Mouse (Mus musculus) stomach, embryonic 15.5 days (tissue): ENCODE results near the gene Cdh1. TPM values are rescaled to one million over a fixed set of nuclear protein-coding genes. Genes with fewer than 3 reads are reported as not detected.
"Not testable (repeated sequence)": the region's sequence is repeated elsewhere in the genome, so short reads cannot be mapped to it uniquely, and the experiment has no call there.

ENCODE experiments used
- ATAC-seq: fragments of 200-750 bp; cut with Nextera tagmentation; 2 replicates; pipeline ENCODE4 v1.8.0; 2017; ENCODE audit warnings: low read depth, moderate number of reproducible peaks, moderate TSS enrichment; ENCODE audit not compliant: insufficient read depth, low FRiP score
- H3K27ac ChIP-seq: fragments of 300-500 bp; sonication (generic); 2 replicates; pipeline ENCODE4 v1.5.1; 2015; ENCODE audit warnings: mild to moderate bottlenecking, inconsistent platforms
- H3K27me3 ChIP-seq: fragments of 300-500 bp; sonication (generic); replicated peaks from 2 replicates; pipeline ENCODE4 v1.6.1; 2015; ENCODE audit warnings: inconsistent platforms
- H3K36me3 ChIP-seq: fragments of 300-500 bp; sonication (generic); 2 replicates; pipeline ENCODE4 v1.6.1; 2015; ENCODE audit warnings: inconsistent platforms
- H3K4me1 ChIP-seq: fragments of 300-500 bp; sonication (generic); 2 replicates; pipeline ENCODE4 v1.6.1; 2015; ENCODE audit warnings: inconsistent platforms
- H3K4me2 ChIP-seq: fragments of 300-500 bp; sonication (generic); 2 replicates; pipeline ENCODE4 v1.6.1; 2015; ENCODE audit warnings: mild to moderate bottlenecking, inconsistent platforms
- H3K4me3 ChIP-seq: fragments of 300-500 bp; sonication (generic); replicated peaks from 2 replicates; pipeline ENCODE4 v1.5.1; 2015; ENCODE audit warnings: inconsistent platforms
- H3K9ac ChIP-seq: fragments of 300-500 bp; sonication (generic); 2 replicates; pipeline ENCODE4 v1.6.1; 2015; ENCODE audit warnings: inconsistent platforms
- H3K9me3 ChIP-seq: fragments of 300-500 bp; sonication (generic); 2 replicates; pipeline ENCODE4 v1.6.1; 2016; ENCODE audit warnings: inconsistent platforms
- WGBS: fragments of 180-500 bp; shearing (Covaris S2); methylation state at CpG from one replicate; pipeline ENCODE4 v1.1.7; 2015; 5-methylcytosine and 5-hydroxymethylcytosine counted together
- polyA plus RNA-seq: library from polyadenylated mRNA; unstranded; fragments of >200 nt; fragmentation: Nextera tagmentation; extraction: Ambion mirVana; gene quantifications from 2 replicates; pipeline ENCODE4 v1.2.1, GENCODE M21; 2015

The Cdh1 gene
- 163 and 189 TPM in 2 replicates for polyA plus RNA-seq

DNA sequence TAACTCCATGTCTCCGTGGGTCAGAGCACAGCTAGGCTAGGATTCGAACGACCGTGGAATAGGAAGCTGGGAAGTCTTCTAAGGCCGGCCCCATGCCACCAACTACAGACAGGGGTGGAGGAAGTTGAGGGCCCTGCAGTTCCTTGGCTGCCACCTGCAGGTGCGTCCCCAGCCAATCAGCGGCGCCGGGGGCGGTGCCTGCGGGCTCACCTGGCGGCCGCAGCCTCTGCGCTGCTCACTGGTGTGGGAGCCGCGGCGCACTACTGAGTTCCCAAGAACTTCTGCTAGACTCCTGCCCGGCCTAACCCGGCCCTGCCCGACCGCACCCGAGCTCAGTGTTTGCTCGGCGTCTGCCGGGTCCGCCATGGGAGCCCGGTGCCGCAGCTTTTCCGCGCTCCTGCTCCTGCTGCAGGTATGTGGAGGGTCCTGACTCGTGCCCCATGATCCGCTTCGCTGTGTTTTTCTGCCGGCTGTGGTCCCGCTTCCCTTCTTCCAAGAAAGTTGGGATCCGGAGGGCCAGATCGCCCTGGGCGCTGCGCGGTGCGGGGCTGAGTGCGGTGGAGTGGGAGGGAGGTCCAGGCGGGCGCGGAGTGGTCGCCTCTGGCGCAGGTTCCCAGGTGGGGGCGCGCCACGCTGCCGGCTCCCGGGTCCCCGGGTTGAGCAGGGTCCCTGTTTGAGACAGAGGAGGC, at the start of gene Cdh1:
Gene Cdh1 (plus strand): TSS at position 221 of the 689 bp plus-strand sequence.
- Histone ChIP-seq H3K4me2 (peak within 1 kb of the TSS; percentile 54), H3K9me3 (no peaks in the 10 kb centered on the region), H3K27ac (peak within 1 kb of the TSS; percentile 85), H3K4me3 (peak within 1 kb of the TSS; percentile 56), H3K36me3 (no peaks in the 10 kb centered on the region), H3K4me1 (no peaks in the 10 kb centered on the region), H3K9ac (peak within 1 kb of the TSS; percentile 59), H3K27me3 (peaks cover 29% of the 10 kb centered on the region)
- peak; percentile 90 for ATAC-seq
- under 1% methylated on average over 53 of the region's 53 CpGs for WGBS

DNA sequence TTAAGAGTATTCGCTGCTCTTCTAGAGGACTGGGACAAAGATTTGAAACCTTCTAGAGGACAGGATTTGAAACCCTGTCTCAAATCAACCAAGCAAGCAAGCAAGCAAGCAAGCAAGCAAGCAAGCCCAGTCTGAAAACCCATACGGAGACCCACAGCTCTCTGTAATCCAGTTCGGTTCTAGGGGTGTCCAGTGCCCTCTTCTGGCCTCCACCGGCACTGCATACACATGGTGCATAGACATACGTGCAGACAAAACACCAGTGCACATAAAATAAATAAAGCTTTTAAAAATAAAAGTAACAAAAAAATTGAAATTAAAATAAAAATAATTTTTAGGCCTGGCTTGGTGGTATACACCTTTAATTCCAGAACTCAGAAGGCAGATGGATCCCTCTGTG, 49.1 kb upstream of the Cdh1 start:
- Histone ChIP-seq H3K9ac (no peak overlapping the region), H3K4me2 (no peak overlapping the region), H3K36me3 (peaks cover 14% of the 10 kb centered on the region; the same call in 1 of the 2 replicates), H3K9me3 (no peaks in the 10 kb centered on the region), H3K4me3 (no peak overlapping the region), H3K27me3 (no peaks in the 10 kb centered on the region), H3K27ac (no peak overlapping the region), H3K4me1 (peaks cover 2% of the 10 kb centered on the region; the same call in 1 of the 2 replicates)
- ATAC-seq = no peak
- WGBS = 95% methylated on average over 5 of the region's 5 CpGs

DNA sequence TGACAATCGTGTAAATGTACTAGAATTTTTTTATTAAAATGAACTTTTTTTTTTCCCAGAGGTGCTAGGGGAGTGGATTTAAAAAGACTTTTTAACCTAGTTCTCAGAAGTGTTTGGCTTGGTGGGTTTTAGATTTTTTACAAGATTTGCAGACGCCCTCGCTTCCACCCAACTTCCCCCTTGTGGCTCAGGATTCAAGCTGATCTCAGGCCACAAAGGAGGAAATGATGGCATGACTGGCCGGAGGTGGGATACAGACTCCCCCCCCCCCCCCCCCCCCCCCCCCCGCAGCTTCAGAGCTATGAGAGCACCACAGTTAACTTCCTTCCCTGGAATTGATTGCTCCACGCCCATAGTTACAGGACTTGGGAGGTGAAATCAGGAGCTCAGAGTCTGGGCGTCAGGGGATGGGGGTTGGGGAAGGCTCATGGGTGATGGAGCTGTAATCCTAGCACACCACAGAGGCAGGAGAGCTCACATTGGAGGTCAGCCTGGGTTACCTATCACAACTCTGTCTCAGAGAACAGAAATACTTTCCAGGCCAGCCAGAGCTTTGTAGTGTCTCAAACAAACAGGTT, 47.0 kb upstream of the Cdh1 start:
- Histone ChIP-seq H3K27me3 (no peaks in the 10 kb centered on the region), H3K9me3 (no peaks in the 10 kb centered on the region), H3K9ac (no peak overlapping the region), H3K4me1 (peaks cover 2% of the 10 kb centered on the region; the same call in 1 of the 2 replicates), H3K4me3 (no peak overlapping the region), H3K4me2 (no peak overlapping the region), H3K27ac (no peak overlapping the region), H3K36me3 (peaks cover 14% of the 10 kb centered on the region; the same call in 1 of the 2 replicates)
- WGBS = 68% methylated on average over 6 of the region's 7 CpGs
- ATAC-seq = no peak

DNA sequence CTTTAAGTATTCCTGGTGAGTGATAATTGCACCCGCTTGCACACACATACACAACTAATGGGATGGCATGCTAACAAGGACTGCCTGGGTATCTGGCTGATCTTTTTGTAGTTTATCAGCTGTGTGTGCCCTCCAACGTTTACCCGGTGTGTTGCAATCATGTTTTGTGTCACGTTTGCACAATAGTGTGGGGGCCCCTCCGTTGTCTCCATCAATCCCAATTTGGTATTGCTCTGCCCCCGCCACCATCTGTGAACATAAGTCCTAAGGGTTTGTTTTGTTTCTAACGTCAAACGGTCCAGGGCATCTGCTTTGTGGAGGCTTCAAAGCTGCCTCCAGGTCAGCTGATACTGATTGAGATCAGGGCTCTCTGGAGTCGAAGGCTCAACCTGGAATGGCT, 43.3 kb upstream of the Cdh1 start:
- Histone ChIP-seq H3K4me2 (no peak overlapping the region), H3K27ac (no peak overlapping the region), H3K9ac (no peak overlapping the region), H3K27me3 (no peaks in the 10 kb centered on the region), H3K4me1 (peaks cover 8% of the 10 kb centered on the region; the same call in 1 of the 2 replicates), H3K36me3 (0 out of 2 replicates have a peak, but pooled peaks cover 6% of the 10 kb centered on the region), H3K9me3 (no peaks in the 10 kb centered on the region), H3K4me3 (no peak overlapping the region)
- WGBS = 44% methylated on average over 9 of the region's 9 CpGs
- no peak for ATAC-seq

DNA sequence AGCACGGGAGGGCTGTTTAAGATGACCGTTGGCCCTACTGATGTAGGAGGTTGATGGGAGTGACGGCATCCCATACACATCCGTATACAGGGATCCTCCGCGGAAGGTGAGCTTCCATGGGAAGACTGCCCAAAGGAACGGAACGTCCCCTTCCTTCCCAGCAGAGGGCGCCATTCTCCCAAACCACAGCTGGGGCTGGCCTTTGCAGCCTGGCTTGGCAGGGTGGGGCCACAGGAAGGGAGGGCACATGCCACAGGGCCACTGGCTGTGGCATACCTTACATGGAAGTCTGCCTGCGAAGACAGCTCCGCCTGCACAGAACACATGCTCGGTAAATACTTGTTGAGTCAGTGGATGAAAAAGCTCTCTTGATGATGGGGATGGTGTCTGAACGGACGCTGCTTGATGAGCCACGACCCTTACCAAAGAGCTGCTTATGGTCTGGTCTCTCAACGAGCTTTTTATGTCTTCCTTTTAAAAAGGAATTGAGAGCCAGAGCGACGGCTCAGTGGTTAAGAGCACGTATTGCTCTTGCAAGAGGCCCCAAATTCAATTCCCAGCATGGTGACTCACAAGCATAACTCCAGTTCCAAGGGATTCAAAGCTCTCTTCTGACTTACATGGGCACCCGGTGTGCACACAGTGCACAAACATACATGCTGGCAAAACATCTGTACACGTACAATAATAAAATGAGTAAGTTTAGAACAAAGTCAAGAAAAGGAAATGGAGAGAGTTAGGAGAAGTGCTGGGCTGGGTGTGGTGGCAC, 41.9 kb upstream of the Cdh1 start:
- ATAC-seq = peak; percentile 72
- Histone ChIP-seq H3K4me2 (no peak overlapping the region), H3K4me3 (no peak overlapping the region), H3K27ac (peak overlapping the region; percentile 49; the same call in 1 of the 2 replicates), H3K36me3 (no peaks in the 10 kb centered on the region), H3K9ac (no peak overlapping the region), H3K27me3 (no peaks in the 10 kb centered on the region), H3K4me1 (peaks cover 8% of the 10 kb centered on the region; the same call in 1 of the 2 replicates), H3K9me3 (no peaks in the 10 kb centered on the region)
- WGBS = 26% methylated on average over 21 of the region's 21 CpGs

DNA sequence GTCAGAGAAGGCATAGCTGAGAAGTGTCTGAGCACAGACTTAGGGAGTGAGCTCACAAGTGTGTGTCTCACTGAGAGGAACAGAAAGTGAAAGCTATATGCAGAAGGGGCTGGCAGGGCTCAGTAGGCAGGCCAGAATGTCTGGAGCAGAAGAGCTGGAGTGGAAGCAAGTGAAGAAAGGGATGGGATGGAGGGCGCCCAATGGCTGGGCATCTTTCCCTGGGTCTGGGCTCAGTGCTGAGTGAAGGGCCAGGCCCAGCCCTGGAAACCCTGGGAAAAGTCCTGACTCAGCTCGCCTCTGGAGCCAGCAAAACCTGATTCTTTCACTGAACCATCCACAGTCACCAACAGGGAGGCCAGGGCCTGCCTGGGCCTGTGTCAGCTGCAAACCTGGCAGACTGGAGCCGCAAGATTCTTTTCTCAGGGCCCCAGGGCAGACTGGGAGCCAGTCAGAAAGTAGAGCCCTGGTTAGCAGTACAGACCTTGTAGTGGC, 39.4 kb upstream of the Cdh1 start:
- Histone ChIP-seq H3K4me1 (peaks cover 6% of the 10 kb centered on the region; the same call in 1 of the 2 replicates), H3K4me2 (no peak overlapping the region), H3K27me3 (no peaks in the 10 kb centered on the region), H3K9ac (no peak overlapping the region), H3K4me3 (no peak overlapping the region), H3K27ac (peak overlapping the region; percentile 83), H3K36me3 (no peaks in the 10 kb centered on the region), H3K9me3 (no peaks in the 10 kb centered on the region)
- 67% methylated on average over 3 of the region's 3 CpGs for WGBS
- peak; percentile 52 for ATAC-seq

DNA sequence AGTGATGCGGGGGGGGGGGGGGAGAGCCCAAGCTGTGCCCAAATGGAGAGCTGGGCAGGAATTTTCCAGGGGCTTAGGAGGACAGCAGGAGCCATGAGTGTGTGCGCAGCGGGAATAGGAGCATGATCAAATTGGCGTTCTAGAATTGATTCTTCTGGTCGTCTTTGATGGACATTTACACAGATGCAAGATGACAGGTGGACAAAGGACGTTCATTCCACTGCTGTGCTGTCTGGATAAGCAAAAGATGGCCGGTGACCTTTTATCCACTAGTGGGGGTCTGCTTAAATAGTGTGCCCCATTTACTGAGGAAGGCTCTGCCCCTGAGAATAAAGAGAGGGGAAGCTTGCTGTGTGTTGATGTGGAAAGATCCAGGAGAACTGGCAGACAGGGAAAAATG, 34.1 kb upstream of the Cdh1 start:
- no peak overlapping the region for H3K4me3 ChIP-seq
- no peak overlapping the region for H3K4me2 ChIP-seq
- H3K4me1 ChIP-seq = 0 out of 2 replicates have a peak, but pooled peaks cover 2% of the 10 kb centered on the region
- no peak for ATAC-seq
- no peak overlapping the region for H3K9ac ChIP-seq
- no peak overlapping the region for H3K27ac ChIP-seq
- no peaks in the 10 kb centered on the region for H3K9me3 ChIP-seq
- no peaks in the 10 kb centered on the region for H3K36me3 ChIP-seq
- 73% methylated on average over 6 of the region's 7 CpGs for WGBS
- H3K27me3 ChIP-seq = no peaks in the 10 kb centered on the region

DNA sequence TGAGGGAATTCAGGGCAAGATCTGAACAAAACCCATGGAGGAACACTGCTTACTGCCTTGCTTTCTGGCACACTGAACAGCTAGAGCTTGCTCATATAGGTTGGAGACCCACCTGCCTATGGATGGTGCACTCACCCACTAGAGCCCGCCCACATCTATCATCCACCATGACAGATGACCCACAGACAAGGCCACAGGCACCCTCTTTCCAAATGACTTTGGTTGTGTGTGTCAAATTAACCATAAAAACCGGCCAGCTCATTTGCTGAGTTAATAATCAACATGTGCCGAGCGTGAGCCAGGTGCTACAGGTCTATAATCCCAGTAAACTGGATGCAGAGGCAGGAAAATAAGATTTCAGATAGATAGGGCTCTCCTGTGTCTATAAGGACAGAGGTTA, 32.8 kb upstream of the Cdh1 start:
- Histone ChIP-seq H3K4me1 (0 out of 2 replicates have a peak, but pooled peaks cover 2% of the 10 kb centered on the region), H3K4me3 (no peak overlapping the region), H3K9ac (no peak overlapping the region), H3K4me2 (no peak overlapping the region), H3K36me3 (no peaks in the 10 kb centered on the region), H3K9me3 (no peaks in the 10 kb centered on the region), H3K27me3 (no peaks in the 10 kb centered on the region), H3K27ac (peak overlapping the region; percentile 85)
- WGBS = 68% methylated on average over 4 of the region's 4 CpGs
- ATAC-seq = peak; percentile 65; the same call in 1 of the 2 replicates

DNA sequence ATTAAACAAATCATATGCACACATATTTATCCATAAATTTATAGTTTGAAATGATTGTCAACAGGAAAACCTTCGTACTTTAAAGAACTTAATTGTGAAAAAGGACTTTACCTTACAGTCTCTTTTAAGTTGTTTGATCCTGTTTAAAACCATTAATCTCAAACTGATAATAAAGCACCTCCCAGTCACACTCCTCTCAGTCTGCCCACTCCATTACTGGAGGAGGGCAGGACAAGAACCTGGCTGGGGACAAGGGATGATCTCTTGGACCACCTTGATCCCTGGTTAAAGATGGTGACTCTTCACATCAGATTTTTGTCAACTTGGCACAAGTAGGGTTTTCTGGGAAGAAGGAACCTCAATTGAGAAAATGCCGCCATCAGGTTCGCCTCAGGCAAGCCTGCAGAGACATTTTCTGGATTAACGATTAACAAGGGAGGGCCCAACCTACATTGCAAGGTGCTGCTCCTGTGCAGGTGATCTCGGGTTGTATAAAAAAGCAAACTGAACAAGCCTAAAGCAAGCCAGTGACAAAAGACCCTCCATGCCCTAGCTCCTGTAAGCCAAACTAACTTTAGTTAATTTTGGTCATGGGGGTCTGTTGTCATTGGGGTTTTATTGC, 31.5 kb upstream of the Cdh1 start:
- peak overlapping the region; percentile 85 for H3K27ac ChIP-seq
- 56% methylated on average over 5 of the region's 5 CpGs for WGBS
- H3K27me3 ChIP-seq = no peaks in the 10 kb centered on the region

DNA sequence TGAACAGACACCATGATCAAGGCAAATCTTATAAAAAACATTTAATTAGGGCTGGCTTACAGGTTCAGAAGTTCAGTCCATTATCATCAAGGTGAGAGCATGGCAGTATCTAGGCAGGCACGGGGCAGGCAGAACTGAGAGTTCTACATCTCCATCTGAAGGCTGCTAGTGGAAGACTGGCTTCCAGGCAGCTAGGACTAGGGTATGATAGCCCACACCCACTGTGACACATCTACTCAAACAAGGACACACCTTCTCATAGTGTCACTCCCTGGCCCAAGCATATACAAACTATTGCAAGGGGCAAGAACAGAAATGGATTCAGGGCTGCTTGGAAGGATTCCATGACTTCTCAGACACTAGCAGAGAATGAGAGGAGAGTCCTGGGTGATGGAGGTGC, 31.0 kb upstream of the Cdh1 start:
- peak overlapping the region; percentile 85 for H3K27ac ChIP-seq
- H3K9ac ChIP-seq, H3K36me3 ChIP-seq, H3K27me3 ChIP-seq, H3K4me2 ChIP-seq, ATAC-seq, H3K4me1 ChIP-seq, H3K4me3 ChIP-seq, H3K9me3 ChIP-seq: not testable (repeated sequence)
- WGBS = 73% methylated on average over 1 of the region's 1 CpGs

More for the DNA sequence above, 31.5 kb upstream of the Cdh1 start:
- Histone ChIP-seq H3K4me1 (0 out of 2 replicates have a peak, but pooled peaks cover 2% of the 10 kb centered on the region), H3K4me2 (no peak overlapping the region), H3K4me3 (no peak overlapping the region), H3K9me3 (no peaks in the 10 kb centered on the region), H3K36me3 (no peaks in the 10 kb centered on the region), H3K9ac (no peak overlapping the region)
- ATAC-seq = 0 out of 2 replicates have a peak, but pooled peaks have one; percentile 45

DNA sequence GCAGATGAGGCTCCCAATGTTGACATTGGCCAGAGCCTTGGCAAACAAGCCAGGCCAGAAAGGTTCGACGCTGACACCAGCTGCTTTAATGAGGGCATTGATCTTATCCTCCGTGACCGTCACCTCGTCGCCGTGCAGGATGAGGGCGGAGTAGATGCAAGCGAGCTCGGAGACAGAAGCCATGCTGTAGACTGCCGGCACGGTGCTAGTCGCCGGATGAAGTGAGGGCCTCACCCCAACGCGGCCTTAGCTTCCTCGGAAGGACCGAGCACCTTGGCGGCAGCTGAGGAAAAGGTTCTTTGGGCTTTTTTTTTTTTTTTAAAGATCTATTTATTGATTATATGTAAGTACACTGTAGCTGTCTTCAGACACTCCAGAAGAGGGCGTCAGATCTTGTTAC, 30.0 kb upstream of the Cdh1 start, which contains the start of gene Gm10073:
Gene Gm10073 (minus strand): TSS at position 294 of the 400 bp plus-strand sequence.
- H3K27me3 ChIP-seq, H3K4me1 ChIP-seq, H3K9me3 ChIP-seq, H3K4me3 ChIP-seq, H3K36me3 ChIP-seq, ATAC-seq, H3K9ac ChIP-seq: not testable (repeated sequence)
- Histone ChIP-seq H3K27ac (peak within 1 kb of the TSS; percentile 85), H3K4me2 (peak within 1 kb of the TSS; percentile 32)
- WGBS = 26% methylated on average over 20 of the region's 20 CpGs
